In the genomic region with DNA sequence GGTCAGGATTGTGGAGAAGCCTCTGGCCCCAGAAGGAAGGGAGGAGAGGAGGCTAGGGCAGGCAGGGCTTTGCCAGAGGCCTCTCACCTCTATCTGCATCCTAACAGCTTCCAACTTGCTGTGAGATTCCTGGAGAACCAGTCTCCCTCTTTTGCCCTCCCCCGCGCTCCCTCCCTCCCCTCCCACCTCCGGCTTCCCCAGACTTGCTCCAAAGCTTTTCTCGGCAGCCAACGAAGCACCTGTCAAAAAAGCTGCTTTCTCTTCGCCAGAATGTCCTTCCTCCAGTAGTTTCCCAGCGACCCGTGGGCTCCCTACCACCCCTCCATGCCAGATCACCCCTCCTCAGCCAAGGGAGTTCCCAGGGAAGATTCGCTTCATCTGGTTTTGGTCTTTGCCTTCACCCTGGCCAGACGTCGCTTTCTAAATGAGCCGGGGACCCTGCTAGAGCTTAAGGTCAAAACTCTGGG, we compare ENCODE assay signal across 8 mouse cellular contexts. TPM values are rescaled to one million over a fixed set of nuclear protein-coding genes. Genes with fewer than 3 reads are reported as not detected.
DNase-seq lines count a peak whose midpoint lies in the region; ATAC-seq lines count a peak whose summit lies in the region.

No protein-coding gene starts in this region.

- H3K4me3 ChIP-seq in heart, embryonic 16.5 days (ENCODE audit: low read length): peak overlapping the region; percentile 86
- H3K4me3 ChIP-seq in embryonic facial prominence, embryonic 13.5 days: peak overlapping the region; percentile 79
- peak overlapping the region; percentile 70 for H3K4me3 ChIP-seq in midbrain, embryonic 15.5 days

- ATAC-seq in heart, embryonic 16.5 days (replicated peaks; ENCODE audit: extremely low read depth, insufficient read depth, low FRiP score): no peak
- no peak for ATAC-seq in embryonic facial prominence, embryonic 13.5 days (ENCODE audit: insufficient number of reproducible peaks, insufficient read depth, low FRiP score, low TSS enrichment, low read depth)
- ATAC-seq in midbrain, embryonic 15.5 days (replicated peaks): no peak

- intact Hi-C loops in heart, postnatal 25 days (cut with DNase I): no loop called here

- WGBS in heart, embryonic 16.5 days: 0% methylated on average over 12 of the region's 12 CpGs
- under 1% methylated on average over 12 of the region's 12 CpGs for WGBS in embryonic facial prominence, embryonic 13.5 days
- WGBS in midbrain, embryonic 15.5 days: 3% methylated on average over 12 of the region's 12 CpGs

- peaks cover 16% of the 10 kb centered on the region for H3K27me3 ChIP-seq in heart, embryonic 16.5 days (ENCODE audit: control insufficient read depth, insufficient read depth, low read length)
- H3K27me3 ChIP-seq in embryonic facial prominence, embryonic 13.5 days: peaks cover 42% of the 10 kb centered on the region
- 0 out of 2 replicates have a peak, but pooled peaks cover 3% of the 10 kb centered on the region for H3K27me3 ChIP-seq in midbrain, embryonic 15.5 days (replicated peaks)

- H3K36me3 ChIP-seq in heart, embryonic 16.5 days (ENCODE audit: control insufficient read depth, insufficient read depth): no peaks in the 10 kb centered on the region
- H3K36me3 ChIP-seq in embryonic facial prominence, embryonic 13.5 days: no peaks in the 10 kb centered on the region
- H3K36me3 ChIP-seq in midbrain, embryonic 15.5 days (replicated peaks): no peaks in the 10 kb centered on the region

- peaks cover 9% of the 10 kb centered on the region; the same call in 1 of the 2 replicates for H3K4me1 ChIP-seq in heart, embryonic 16.5 days (ENCODE audit: control insufficient read depth, insufficient read depth, low read length)
- H3K4me1 ChIP-seq in embryonic facial prominence, embryonic 13.5 days: peaks cover 25% of the 10 kb centered on the region
- peaks cover 28% of the 10 kb centered on the region for H3K4me1 ChIP-seq in midbrain, embryonic 15.5 days

- peak overlapping the region; percentile 98 for H3K4me2 ChIP-seq in heart, embryonic 16.5 days (ENCODE audit: low read depth, low read length)
- peak overlapping the region; percentile 95 for H3K4me2 ChIP-seq in embryonic facial prominence, embryonic 13.5 days
- H3K4me2 ChIP-seq in midbrain, embryonic 15.5 days: peak overlapping the region; percentile 73

- H3K9ac ChIP-seq in heart, embryonic 16.5 days (ENCODE audit: low read length): peak overlapping the region; percentile 78
- peak overlapping the region; percentile 80 for H3K9ac ChIP-seq in embryonic facial prominence, embryonic 13.5 days
- peak overlapping the region; percentile 77 for H3K9ac ChIP-seq in midbrain, embryonic 15.5 days

- no peaks in the 10 kb centered on the region for H3K9me3 ChIP-seq in heart, embryonic 16.5 days (replicated peaks; ENCODE audit: control insufficient read depth, low read length)
- H3K9me3 ChIP-seq in embryonic facial prominence, embryonic 13.5 days: no peaks in the 10 kb centered on the region
- H3K9me3 ChIP-seq in midbrain, embryonic 15.5 days: no peaks in the 10 kb centered on the region

- no peak for DNase-seq in heart, postnatal 25 days (ENCODE audit: low spot score)
- peak; percentile 70 for DNase-seq in kidney, adult 9 months
- DNase-seq in testis, postnatal 10 days (ENCODE audit: low spot score): no peak
- no peak for DNase-seq in cerebellum, adult 9-11 months
- no peak for DNase-seq in Muller cell, postnatal 12 days (ENCODE audit: inconsistent ontology term)

- no peak overlapping the region for H3K27ac ChIP-seq in heart, embryonic 16.5 days (ENCODE audit: low read length)
- no peak overlapping the region for H3K27ac ChIP-seq in embryonic facial prominence, embryonic 13.5 days
- H3K27ac ChIP-seq in midbrain, embryonic 15.5 days: 0 out of 2 replicates have a peak overlapping the region, but pooled peaks have one; percentile 46

RNA-seq across cellular contexts. Expression of a gene that starts 1.0 kb away (rescaled TPM):
- polyA plus RNA-seq in heart, embryonic 16.5 days (2015; fragmentation: Nextera tagmentation; extraction: Ambion mirVana): 0.77 and 3.0 TPM in 2 replicates
- 1 to 10 TPM; 1.3 to 1.5 TPM for total RNA-seq in heart, postnatal 25 days (2021)
- polyA plus RNA-seq in embryonic facial prominence, embryonic 13.5 days (2015; fragmentation: Nextera tagmentation; extraction: Ambion mirVana): 3.5 and 4.8 TPM in 2 replicates
- 13.2 and 18.1 TPM in 2 replicates for polyA plus RNA-seq in midbrain, embryonic 15.5 days (2015; fragmentation: Nextera tagmentation; extraction: Ambion mirVana)
